ENCODE assay signal across 23 mouse cellular contexts in the genomic region with DNA sequence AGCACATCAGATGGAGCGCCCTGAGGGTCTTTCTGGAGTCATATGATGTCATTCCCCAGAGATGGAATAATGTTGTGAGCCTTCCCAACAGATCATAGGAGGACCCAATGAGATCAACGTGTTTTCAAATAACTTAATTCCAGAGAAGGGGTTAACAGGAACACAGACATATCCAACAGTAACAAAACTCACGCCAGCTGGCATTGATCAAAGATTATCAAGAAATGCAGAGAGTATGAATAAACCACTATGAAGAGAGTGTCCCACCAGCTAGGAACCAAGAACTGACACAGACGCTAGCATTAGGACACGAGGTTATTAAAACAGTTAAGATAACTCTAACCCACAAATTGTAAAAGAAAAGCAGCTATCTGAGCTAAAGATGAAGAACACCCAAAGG. TPM values are rescaled to one million over a fixed set of nuclear protein-coding genes. Genes with fewer than 3 reads are reported as not detected.
A peak's percentile ranks its signal among the peaks of the same experiment; 100 is the strongest.
DNase-seq lines count a peak whose midpoint lies in the region; ATAC-seq and TF ChIP-seq lines count a peak whose summit lies in the region.
"Had no signal": no experiment of that assay in that cellular context is flagged by ENCODE, and none has a peak within 500 bp of the region (broad histone marks: within the 10 kb centered on the region; RNA-seq: fewer than 3 reads in every experiment).

No protein-coding gene starts in this region.

- ATAC-seq in heart, postnatal 0 days (ENCODE audit: insufficient read depth, low read depth) = no peak
- ATAC-seq: activated CD4-positive, CD25-positive, alpha-beta regulatory T cell, adult 4 months; CD4-positive, CD25-positive, alpha-beta regulatory T cell, adult 4 months; forebrain, embryonic 15.5 days; Patski had no signal

- WGBS in heart, postnatal 0 days = 45% methylated on average over 5 of the region's 5 CpGs
- WGBS in kidney, adult 2 months = 74% methylated on average over 5 of the region's 5 CpGs
- WGBS in lung, adult 2 months = 56% methylated on average over 5 of the region's 5 CpGs

- H3K9me3 ChIP-seq in heart, postnatal 0 days (replicated peaks; ENCODE audit: control insufficient read depth, low read length) = no peaks in the 10 kb centered on the region
- H3K9me3 ChIP-seq: embryonic facial prominence, embryonic 12.5 days; forebrain, embryonic 15.5 days; G1E; heart, embryonic 12.5 days; hindbrain, embryonic 13.5 days had no signal

- no peak overlapping the region for H3K4me2 ChIP-seq in heart, postnatal 0 days (ENCODE audit: low read depth, low read length)
- H3K4me2 ChIP-seq: embryonic facial prominence, embryonic 12.5 days; forebrain, embryonic 15.5 days; heart, embryonic 12.5 days; hindbrain, embryonic 13.5 days had no signal

- peak; percentile 9 for DNase-seq in heart, postnatal 0 days (ENCODE audit: low spot score)
- no peak for DNase-seq in heart, adult 9 months (ENCODE audit: low spot score in 2 of 2)
- DNase-seq in kidney, adult 2 months = peak; percentile 19
- DNase-seq in kidney, adult 18-20 months = no peak
- DNase-seq in kidney, postnatal 14 days = peak; percentile 58
- DNase-seq in kidney, adult 8-10 months = no peak
- DNase-seq in lung, postnatal 14 days = peak; percentile 27
- no peak for DNase-seq in lung, adult 2 months
- DNase-seq: adrenal gland, postnatal 14 days; B cell, adult 2 months; cerebellum, adult 11-12 months; cerebellum, adult 9-10 months; cerebellum, postnatal 25 days; gastrocnemius, postnatal 36 days; heart, adult 11 months had no signal

- no peak overlapping the region for H3K4me3 ChIP-seq in heart, postnatal 0 days (ENCODE audit: low read depth, low read length)
- H3K4me3 ChIP-seq in kidney, adult 2 months (ENCODE audit: insufficient read depth, low read depth, low read length) = no peak overlapping the region
- no peak overlapping the region for H3K4me3 ChIP-seq in lung, adult 2 months (replicated peaks; ENCODE audit: extremely low read depth, low read depth, low read length)
- H3K4me3 ChIP-seq: embryonic facial prominence, embryonic 12.5 days; forebrain, embryonic 15.5 days; heart, embryonic 12.5 days; hindbrain, embryonic 13.5 days had no signal

- TF ChIP-seq EP300 in heart, postnatal 0 days (IDR thresholded peaks at IDR 0.05; ENCODE audit: low read depth) = no peak

- TF ChIP-seq CTCF in heart, postnatal 0 days (IDR thresholded peaks at IDR 0.05; ENCODE audit: low read depth) = no peak
- no peak for TF ChIP-seq CTCF in kidney, adult 2 months (conservative IDR thresholded peaks at IDR 0.05; ENCODE audit: insufficient read depth, insufficient read length, low read depth, low read length)
- no peak for TF ChIP-seq CTCF in lung, adult 2 months (IDR thresholded peaks at IDR 0.05; ENCODE audit: insufficient read depth, low read length)

- no peak overlapping the region for H3K9ac ChIP-seq in heart, postnatal 0 days (replicated peaks; ENCODE audit: low read depth, low read length)
- H3K9ac ChIP-seq: embryonic facial prominence, embryonic 12.5 days; forebrain, embryonic 15.5 days; heart, embryonic 12.5 days; hindbrain, embryonic 13.5 days had no signal

- H3K4me1 ChIP-seq in heart, postnatal 0 days (ENCODE audit: control insufficient read depth, insufficient read depth) = no peaks in the 10 kb centered on the region
- peaks cover 4% of the 10 kb centered on the region; the same call in 1 of the 2 replicates for H3K4me1 ChIP-seq in kidney, adult 2 months (ENCODE audit: control insufficient read depth, insufficient read depth, low read length)
- H3K4me1 ChIP-seq in lung, adult 2 months (ENCODE audit: control insufficient read depth, insufficient read depth, low read length) = no peaks in the 10 kb centered on the region
- H3K4me1 ChIP-seq: forebrain, embryonic 15.5 days; heart, embryonic 12.5 days; hindbrain, embryonic 13.5 days had no signal

- no peaks in the 10 kb centered on the region for H3K36me3 ChIP-seq in heart, postnatal 0 days (replicated peaks; ENCODE audit: control insufficient read depth, insufficient read depth, low read length)
- no peaks in the 10 kb centered on the region for H3K36me3 ChIP-seq in kidney, adult 2 months (ENCODE audit: control insufficient read depth, insufficient read depth, low read length)
- H3K36me3 ChIP-seq: embryonic facial prominence, embryonic 12.5 days; forebrain, embryonic 15.5 days; G1E; heart, embryonic 12.5 days; hindbrain, embryonic 13.5 days had no signal

- no peak for TF ChIP-seq POLR2A in kidney, adult 2 months (IDR thresholded peaks at IDR 0.05; ENCODE audit: low read depth, low read length)
- TF ChIP-seq POLR2A in lung, adult 2 months (IDR thresholded peaks at IDR 0.05; ENCODE audit: borderline replicate concordance, extremely low read depth, low read depth, low read length) = no peak

- H3K27ac ChIP-seq in heart, postnatal 0 days (ENCODE audit: low read depth) = no peak overlapping the region
- H3K27ac ChIP-seq in kidney, adult 2 months (ENCODE audit: insufficient read depth, low read depth, low read length) = no peak overlapping the region
- H3K27ac ChIP-seq: embryonic facial prominence, embryonic 12.5 days; forebrain, embryonic 15.5 days; hindbrain, embryonic 13.5 days had no signal

- no peaks in the 10 kb centered on the region for H3K27me3 ChIP-seq in heart, postnatal 0 days (ENCODE audit: control insufficient read depth, insufficient read depth, low read length)
- H3K27me3 ChIP-seq in kidney, adult 2 months (replicated peaks; ENCODE audit: control insufficient read depth, insufficient read depth, low read length) = no peaks in the 10 kb centered on the region
- H3K27me3 ChIP-seq: embryonic facial prominence, embryonic 12.5 days; forebrain, embryonic 15.5 days; heart, embryonic 12.5 days; hindbrain, embryonic 13.5 days had no signal

RNA-seq across cellular contexts. Expression of gene Thoc3, which starts 32.0 kb away (rescaled TPM):
- total RNA-seq in heart, postnatal 0 days (2014; rRNA removed; ENCODE audit: low replicate concordance) = 32.9 and 41.9 TPM in 2 replicates
- polyA plus RNA-seq in heart, postnatal 0 days (2015; fragmentation: Nextera tagmentation; extraction: Ambion mirVana) = 48.4 and 51.5 TPM in 2 replicates
- 20.3 and 28.2 TPM in 2 replicates for polyA plus RNA-seq in kidney, adult 2 months (2012; rRNA removed)
- polyA plus RNA-seq in lung, adult 2 months (2012; rRNA removed) = 27.8 and 35.6 TPM in 2 replicates

Comparison
In these comparisons a context has a peak if more than half of its experiments do, and no peak if none do; other contexts are left out.
1. DNase-seq: peak in heart, postnatal 0 days (single experiment), kidney, adult 2 months (single experiment), kidney, postnatal 14 days (single experiment) and lung, postnatal 14 days (single experiment); none in heart, adult 9 months (0 of 2), kidney, adult 18-20 months (single experiment), kidney, adult 8-10 months (0 of 2) and lung, adult 2 months (single experiment).